Mouse (Mus musculus) E14TG2a.4 (cell line): ENCODE results near the gene Csnk2a2.

Experiments used
- CTCF ChIP-seq: conservative IDR thresholded peaks from 2 replicates; pipeline ENCODE4 v1.5.1; 2014; ENCODE audit warnings: low read length
- NANOG ChIP-seq: IDR thresholded peaks from 2 replicates; pipeline ENCODE4 v1.6.1; 2014; ENCODE audit warnings: borderline replicate concordance, low read length, mixed read lengths
- POU5F1 ChIP-seq: IDR thresholded peaks from 2 replicates; pipeline ENCODE4 v1.6.1; 2014; ENCODE audit warnings: low read length, borderline replicate concordance

DNA sequence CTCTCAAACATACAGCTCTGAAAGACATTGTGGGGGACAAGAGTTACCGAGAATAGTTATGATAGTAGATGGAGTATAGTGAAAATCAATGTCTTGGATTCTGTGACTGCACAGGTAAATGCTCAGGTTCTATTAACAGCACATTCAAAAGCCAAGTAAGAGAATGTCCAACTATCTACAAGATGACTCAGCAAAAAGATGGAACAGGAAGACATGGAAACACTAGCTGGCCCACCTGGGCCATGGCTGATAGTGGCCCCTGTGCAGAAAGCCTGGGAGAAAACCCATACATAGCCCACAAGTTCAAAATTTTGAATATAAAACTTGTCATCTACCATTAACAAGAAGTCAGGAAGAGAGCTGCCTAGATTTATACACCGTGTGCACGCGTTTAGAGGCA, 19.8 kb downstream of the Csnk2a2 start:
- TF ChIP-seq CTCF (no peak), POU5F1 (no peak), NANOG (no peak)
